Mouse (Mus musculus) forebrain, embryonic 14.5 days (tissue): ENCODE results near the gene Rpl23. TPM values are rescaled to one million over a fixed set of nuclear protein-coding genes. Genes with fewer than 3 reads are reported as not detected.
A peak's percentile ranks its signal among the peaks of the same experiment; 100 is the strongest.

ENCODE experiments used
- ATAC-seq: fragments of 200-750 bp; cut with Nextera tagmentation; 2 replicates; pipeline ENCODE4 v1.8.0; 2017; ENCODE audit warnings: mild to moderate bottlenecking, moderate library complexity
- DNase-seq: peaks from one replicate; pipeline ENCODE4 v3.0.0-alpha.2; 2015; ENCODE audit warnings: low spot score
- H3K27ac ChIP-seq: fragments of 300-500 bp; sonication (generic); 2 replicates; pipeline ENCODE4 v1.5.1; 2014; ENCODE audit warnings: low read depth, mild to moderate bottlenecking, control low read depth, low read length, moderate library complexity
- H3K27me3 ChIP-seq: fragments of 300-500 bp; sonication (generic); replicated peaks from 2 replicates; pipeline ENCODE4 v1.6.1; 2014; ENCODE audit warnings: low read length, control low read depth, mixed read lengths; ENCODE audit not compliant: control insufficient read depth, insufficient read depth
- H3K36me3 ChIP-seq: fragments of 300-500 bp; sonication (generic); 2 replicates; pipeline ENCODE4 v1.6.1; 2014; ENCODE audit warnings: low read length, control low read depth; ENCODE audit not compliant: control insufficient read depth, insufficient read depth
- H3K4me1 ChIP-seq: fragments of 300-500 bp; sonication (generic); 2 replicates; pipeline ENCODE4 v1.6.1; 2014; ENCODE audit warnings: antibody characterized with exemption, low read length, control low read depth; ENCODE audit not compliant: control insufficient read depth, insufficient read depth
- H3K4me2 ChIP-seq: fragments of 300-500 bp; sonication (generic); 2 replicates; pipeline ENCODE4 v1.6.1; 2014; ENCODE audit warnings: mild to moderate bottlenecking, control low read depth, low read length
- H3K4me3 ChIP-seq: fragments of 300-500 bp; sonication (generic); 2 replicates; pipeline ENCODE4 v1.5.1; 2014; ENCODE audit warnings: low read depth, low read length, control low read depth
- H3K9ac ChIP-seq: fragments of 300-500 bp; sonication (generic); 2 replicates; pipeline ENCODE4 v1.6.1; 2014; ENCODE audit warnings: mild to moderate bottlenecking, low read length, control low read depth, moderate library complexity
- H3K9me3 ChIP-seq: fragments of 300-500 bp; sonication (generic); replicated peaks from 2 replicates; pipeline ENCODE4 v1.6.1; 2016; ENCODE audit warnings: low read length, control low read depth, mixed read lengths; ENCODE audit not compliant: control insufficient read depth
- WGBS: fragments of 180-500 bp; shearing (Covaris S2); extraction: QIAGEN DNeasy Blood & Tissue Kit; methylation state at CpG from one replicate; pipeline ENCODE4 v1.1.7; 2014; 5-methylcytosine and 5-hydroxymethylcytosine counted together
- polyA plus RNA-seq: library from polyadenylated mRNA; unstranded; fragments of >200 nt; fragmentation: Nextera tagmentation; extraction: Ambion mirVana; gene quantifications from 2 replicates; pipeline ENCODE4 v1.2.1, GENCODE M21; 2014

The Rpl23 gene
- polyA plus RNA-seq, 1 experiment from 2014 or later: 451 TPM

DNA sequence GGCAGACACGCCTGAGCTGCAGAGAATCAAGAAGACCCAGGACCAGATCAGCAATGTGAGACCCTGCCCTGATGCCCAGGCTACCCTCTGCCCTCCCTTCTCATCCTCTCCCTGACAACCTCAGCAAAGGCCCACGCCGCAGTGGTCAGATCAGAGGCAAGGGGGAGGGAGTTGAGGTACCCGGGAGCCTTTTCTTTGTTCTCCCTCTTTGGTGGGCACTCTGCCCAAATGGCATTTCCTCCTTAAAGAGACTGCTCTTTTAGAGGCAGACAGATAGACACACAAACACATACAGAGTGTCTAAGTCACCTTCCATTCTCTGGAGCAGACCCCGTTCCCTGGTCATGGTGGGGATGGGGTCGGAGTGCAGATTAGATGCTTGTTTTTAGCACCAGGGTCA is 42.7 kb upstream of the Rpl23 start:
- Histone ChIP-seq H3K36me3 (peaks cover 73% of the 10 kb centered on the region), H3K27me3 (no peaks in the 10 kb centered on the region), H3K27ac (no peak overlapping the region), H3K4me2 (no peak overlapping the region), H3K4me1 (no peaks in the 10 kb centered on the region), H3K9ac (no peak overlapping the region), H3K4me3 (no peak overlapping the region), H3K9me3 (no peaks in the 10 kb centered on the region)
- DNase-seq (no peak), ATAC-seq (no peak)
- 77% methylated on average over 6 of the region's 6 CpGs for WGBS

DNA sequence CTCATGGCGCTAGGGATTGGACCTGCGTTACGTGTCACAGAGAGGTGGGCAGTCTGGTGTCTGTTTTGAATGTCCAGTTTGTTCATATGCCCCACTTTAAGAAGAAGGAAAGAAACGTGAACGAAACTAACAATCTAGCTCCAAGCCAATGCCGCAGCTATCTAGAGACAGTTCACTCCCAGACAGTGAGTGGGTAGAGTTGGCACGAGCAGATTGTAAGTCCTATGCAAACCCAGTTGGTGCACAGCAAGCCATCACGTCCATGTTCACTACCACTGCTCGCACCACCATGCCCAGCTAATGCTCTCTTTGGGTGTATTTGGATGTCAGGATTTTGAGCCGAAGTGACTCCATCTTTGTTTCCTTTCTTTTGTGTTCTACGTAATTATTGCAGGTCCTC is 41.9 kb upstream of the Rpl23 start:
- H3K4me3 ChIP-seq: no peak overlapping the region
- WGBS: 94% methylated on average over 11 of the region's 11 CpGs
- H3K27ac ChIP-seq: no peak overlapping the region
- no peaks in the 10 kb centered on the region for H3K4me1 ChIP-seq
- H3K9ac ChIP-seq: no peak overlapping the region
- H3K9me3 ChIP-seq: no peaks in the 10 kb centered on the region
- ATAC-seq: no peak
- peaks cover 68% of the 10 kb centered on the region for H3K36me3 ChIP-seq
- no peaks in the 10 kb centered on the region for H3K27me3 ChIP-seq
- no peak overlapping the region for H3K4me2 ChIP-seq
- DNase-seq: no peak

DNA sequence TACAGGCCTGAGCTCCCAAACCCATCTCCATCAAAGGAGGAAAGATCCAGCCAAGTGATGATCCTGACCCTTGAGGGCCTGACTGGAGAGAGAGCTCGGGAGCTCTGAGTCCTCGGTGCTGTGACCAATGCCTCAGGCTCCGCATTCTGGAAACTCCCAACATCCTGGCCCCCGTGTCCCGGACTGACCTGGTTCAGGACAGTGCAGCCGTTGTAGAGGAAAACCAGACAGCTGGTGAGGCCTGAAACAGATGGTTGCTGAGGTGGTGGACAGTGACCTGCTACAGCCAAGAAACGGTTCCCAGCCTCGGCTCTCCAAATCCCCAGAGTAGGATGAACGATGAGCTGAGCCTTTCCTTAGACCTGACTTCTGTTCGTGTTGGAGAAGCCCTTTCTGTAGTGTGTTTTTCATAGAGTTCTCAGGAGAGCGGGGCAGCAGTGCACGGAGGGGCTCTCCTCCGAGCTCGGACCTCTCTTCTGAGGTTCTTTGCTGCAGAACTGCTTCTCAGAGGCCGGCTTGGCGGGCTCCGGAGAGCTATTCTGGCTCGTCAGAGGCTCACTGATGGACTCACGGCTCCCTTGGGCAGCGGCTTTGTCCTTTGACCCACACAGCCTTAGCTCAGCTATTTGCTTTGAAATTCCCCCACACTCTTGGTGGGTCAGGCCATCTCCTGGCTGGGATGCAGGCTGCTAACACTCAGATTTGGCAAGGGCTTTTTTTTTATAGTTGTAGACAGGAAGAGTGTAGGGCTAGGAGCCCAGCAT is 40.8 kb upstream of the Rpl23 start:
- Histone ChIP-seq H3K4me3 (no peak overlapping the region), H3K9ac (no peak overlapping the region), H3K4me1 (peaks cover 8% of the 10 kb centered on the region), H3K4me2 (no peak overlapping the region), H3K36me3 (peaks cover 64% of the 10 kb centered on the region), H3K27ac (no peak overlapping the region), H3K27me3 (no peaks in the 10 kb centered on the region), H3K9me3 (no peaks in the 10 kb centered on the region)
- ATAC-seq (no peak), DNase-seq (no peak)
- WGBS: 85% methylated on average over 20 of the region's 20 CpGs

DNA sequence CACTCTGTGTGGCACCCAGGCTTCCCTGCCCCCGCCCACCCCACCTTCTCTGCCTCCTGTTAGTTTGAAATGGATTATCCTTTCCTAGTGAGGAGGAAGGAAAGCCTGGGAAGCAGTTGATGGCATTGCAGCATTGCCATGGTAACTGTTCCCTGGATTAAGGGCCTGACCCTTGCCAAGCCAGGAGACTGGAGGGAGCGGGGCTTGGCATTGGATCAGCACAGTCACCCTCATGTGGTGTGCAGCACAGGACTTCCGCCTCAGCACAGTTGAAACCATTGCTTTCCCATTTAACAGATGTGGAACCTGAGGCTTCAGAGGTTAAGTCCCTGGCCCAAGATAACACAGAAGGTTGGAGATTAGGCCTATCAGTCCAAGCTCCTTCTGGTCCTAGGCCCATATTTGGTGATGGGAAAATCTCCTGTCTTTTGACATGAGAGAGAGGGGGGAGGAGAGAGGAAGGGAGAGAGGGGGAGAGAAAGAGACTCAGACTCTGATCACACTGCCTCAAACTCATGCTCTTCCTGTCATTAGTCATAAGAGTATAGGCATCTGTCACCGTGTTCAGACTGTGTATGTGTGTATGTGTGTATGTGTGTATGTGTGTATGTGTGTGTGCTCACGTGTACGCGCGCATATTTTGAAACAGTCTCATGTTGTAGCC is 39.3 kb upstream of the Rpl23 start:
- Histone ChIP-seq H3K4me2 (no peak overlapping the region), H3K9ac (no peak overlapping the region), H3K9me3 (no peaks in the 10 kb centered on the region), H3K36me3 (peaks cover 58% of the 10 kb centered on the region), H3K27ac (no peak overlapping the region), H3K27me3 (no peaks in the 10 kb centered on the region), H3K4me1 (peaks cover 8% of the 10 kb centered on the region), H3K4me3 (no peak overlapping the region)
- WGBS: 94% methylated on average over 8 of the region's 8 CpGs
- DNase-seq: no peak
- no peak for ATAC-seq

DNA sequence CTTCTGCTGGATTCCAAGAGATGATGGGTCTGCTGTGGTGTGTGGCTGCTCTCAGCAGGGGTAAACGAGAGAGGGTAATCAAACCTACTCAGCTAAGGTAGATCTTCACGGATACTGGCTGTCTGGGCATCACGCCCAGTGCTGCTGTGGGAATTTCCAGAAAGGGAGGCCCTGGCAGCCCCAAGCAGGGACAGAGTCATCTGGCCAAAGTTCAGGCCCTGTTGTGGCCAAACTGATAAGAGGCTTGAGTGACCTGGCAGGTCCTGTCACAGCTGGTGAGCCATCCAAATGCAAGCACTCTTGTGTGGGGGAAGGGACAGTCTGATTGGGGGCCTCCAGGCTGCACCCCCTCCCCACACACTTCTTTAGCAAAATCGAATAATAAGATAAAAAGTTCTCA is 38.6 kb upstream of the Rpl23 start:
- H3K9ac ChIP-seq: no peak overlapping the region
- peaks cover 59% of the 10 kb centered on the region for H3K36me3 ChIP-seq
- H3K27ac ChIP-seq: no peak overlapping the region
- H3K4me1 ChIP-seq: peaks cover 8% of the 10 kb centered on the region
- no peak for DNase-seq
- H3K9me3 ChIP-seq: no peaks in the 10 kb centered on the region
- WGBS: 62% methylated on average over 4 of the region's 4 CpGs
- H3K4me3 ChIP-seq: no peak overlapping the region
- H3K27me3 ChIP-seq: no peaks in the 10 kb centered on the region
- H3K4me2 ChIP-seq: no peak overlapping the region
- ATAC-seq: no peak

DNA sequence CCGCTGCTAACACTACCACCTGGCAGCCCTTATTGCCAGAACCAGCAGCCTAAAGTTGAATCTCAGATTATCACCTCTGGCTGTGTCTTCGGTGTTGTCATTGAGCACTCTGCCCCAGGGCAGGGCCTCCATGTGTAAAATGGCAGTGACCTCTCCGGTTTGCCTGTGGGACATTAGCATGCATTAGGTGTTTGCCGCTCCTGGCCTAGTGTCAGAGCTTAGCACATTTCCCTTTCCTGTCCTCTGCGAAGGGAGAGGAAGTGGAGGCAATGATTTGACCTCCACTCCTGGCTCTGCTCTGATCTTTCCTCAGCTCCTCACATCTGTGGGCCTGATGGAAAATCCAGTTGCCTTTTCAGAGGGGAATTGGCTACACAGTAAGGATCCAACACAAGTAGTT is 37.7 kb upstream of the Rpl23 start:
- H3K9ac ChIP-seq: no peak overlapping the region
- H3K27me3 ChIP-seq: no peaks in the 10 kb centered on the region
- H3K27ac ChIP-seq: no peak overlapping the region
- DNase-seq (no peak), ATAC-seq (no peak)
- peaks cover 57% of the 10 kb centered on the region for H3K36me3 ChIP-seq
- H3K4me1 ChIP-seq: peaks cover 8% of the 10 kb centered on the region
- no peak overlapping the region for H3K4me3 ChIP-seq
- 96% methylated on average over 5 of the region's 5 CpGs for WGBS
- no peak overlapping the region for H3K4me2 ChIP-seq
- H3K9me3 ChIP-seq: no peaks in the 10 kb centered on the region

DNA sequence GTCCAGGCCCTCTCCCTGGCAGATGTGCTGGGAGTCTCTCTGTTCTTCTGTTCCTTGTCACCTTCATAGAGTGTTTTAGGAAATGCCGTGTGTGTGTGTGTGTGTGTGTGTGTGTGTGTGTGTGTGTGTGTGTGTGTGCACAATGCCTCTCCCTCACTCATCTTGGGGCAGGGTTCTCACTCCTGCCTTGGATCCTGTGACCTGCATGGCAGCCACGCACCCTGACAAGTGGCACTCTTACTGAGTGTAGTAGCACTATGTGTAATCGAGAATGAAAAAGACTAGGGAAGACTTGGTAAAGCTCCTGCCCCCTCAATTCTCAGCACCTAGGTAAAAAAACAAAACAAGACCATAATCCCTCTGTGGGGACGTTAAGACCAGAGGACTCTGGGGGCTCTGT is 36.9 kb upstream of the Rpl23 start:
- Histone ChIP-seq H3K9ac (peak overlapping the region; percentile 10; the same call in 1 of the 2 replicates), H3K36me3 (peaks cover 60% of the 10 kb centered on the region), H3K4me3 (no peak overlapping the region), H3K4me1 (peaks cover 8% of the 10 kb centered on the region), H3K27ac (peak overlapping the region; percentile 74), H3K27me3 (no peaks in the 10 kb centered on the region), H3K9me3 (no peaks in the 10 kb centered on the region), H3K4me2 (no peak overlapping the region)
- 39% methylated on average over 4 of the region's 4 CpGs for WGBS
- DNase-seq: no peak
- ATAC-seq: no peak

DNA sequence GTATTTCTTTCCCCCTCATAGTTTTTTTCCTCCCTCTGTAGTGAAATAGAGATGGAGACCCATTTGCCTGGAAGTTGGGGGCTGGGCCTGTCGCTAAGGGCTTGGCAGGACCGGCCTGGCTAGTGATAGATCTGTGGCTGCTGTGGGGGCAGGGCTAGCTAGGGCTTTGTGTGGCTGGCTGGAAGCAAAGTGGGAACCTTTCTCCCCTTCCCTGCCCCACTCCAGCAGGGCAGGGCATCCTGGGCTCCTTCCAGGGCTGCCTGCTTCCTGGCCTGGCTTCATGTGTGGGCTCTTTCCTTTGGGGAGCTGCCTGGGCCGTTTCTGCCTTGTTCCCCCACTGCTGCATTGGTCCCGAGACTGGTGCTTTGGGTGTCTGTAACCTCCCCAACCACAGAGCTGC is 36.3 kb upstream of the Rpl23 start:
- H3K4me3 ChIP-seq: no peak overlapping the region
- 3% methylated on average over 4 of the region's 4 CpGs for WGBS
- peaks cover 9% of the 10 kb centered on the region for H3K4me1 ChIP-seq
- ATAC-seq (peak; percentile 80), DNase-seq (peak; percentile 76)
- peak overlapping the region; percentile 10 for H3K9ac ChIP-seq
- peak overlapping the region; percentile 74 for H3K27ac ChIP-seq
- peaks cover 60% of the 10 kb centered on the region for H3K36me3 ChIP-seq
- no peaks in the 10 kb centered on the region for H3K9me3 ChIP-seq
- H3K4me2 ChIP-seq: no peak overlapping the region
- no peaks in the 10 kb centered on the region for H3K27me3 ChIP-seq

DNA sequence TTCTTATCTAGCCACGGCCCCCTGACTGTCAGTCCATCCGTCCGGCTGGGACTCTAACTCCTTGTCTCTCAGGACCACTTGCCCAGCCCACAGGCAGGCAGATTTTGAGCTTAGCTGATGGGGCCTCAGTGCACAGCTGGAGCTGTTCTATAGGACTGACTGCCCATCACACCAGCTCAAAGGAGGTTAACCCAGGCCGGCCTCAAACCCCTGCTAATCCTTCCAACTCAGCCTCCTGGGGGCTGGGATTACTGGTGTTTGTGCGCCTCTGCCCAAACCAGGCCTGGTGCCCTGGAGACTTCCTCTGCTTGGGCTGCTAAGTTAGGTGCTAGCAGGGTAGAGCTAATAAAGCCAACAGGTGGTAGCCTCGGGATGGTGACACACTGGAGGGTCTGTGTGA is 35.8 kb upstream of the Rpl23 start:
- peaks cover 57% of the 10 kb centered on the region for H3K36me3 ChIP-seq
- 19% methylated on average over 6 of the region's 6 CpGs for WGBS
- H3K9ac ChIP-seq: no peak overlapping the region

More for the DNA sequence above, 35.8 kb upstream of the Rpl23 start:
- 0 out of 2 replicates have a peak, but pooled peaks have one; percentile 2 for ATAC-seq
- Histone ChIP-seq H3K9me3 (no peaks in the 10 kb centered on the region), H3K27ac (peak overlapping the region; percentile 74; the same call in 1 of the 2 replicates), H3K4me3 (no peak overlapping the region), H3K4me2 (no peak overlapping the region), H3K27me3 (no peaks in the 10 kb centered on the region), H3K4me1 (peaks cover 15% of the 10 kb centered on the region)
- DNase-seq: no peak
